In genomic region chr6:84465596-84465995, GRCm38 (mm10) we compare ENCODE assay signal across 21 mouse cellular contexts.
DNase-seq lines count a peak whose midpoint lies in the region; ATAC-seq and TF ChIP-seq lines count a peak whose summit lies in the region.
"Had no signal": no experiment of that assay in that cellular context is flagged by ENCODE, and none has a peak within 500 bp of the region (broad histone marks: within the 10 kb centered on the region; RNA-seq: fewer than 3 reads in every experiment).

No protein-coding gene starts in this region.

- no peak for TF ChIP-seq EP300 in liver, postnatal 0 days (IDR thresholded peaks at IDR 0.05; ENCODE audit: low read depth)

- DNase-seq in layer of hippocampus, adult 2 months (ENCODE audit: low spot score in 2 of 2), result no peak
- no peak for DNase-seq in layer of hippocampus, adult 9-10 months (ENCODE audit: low spot score)
- no peak for DNase-seq in liver, embryonic 11.5 days (ENCODE audit: low spot score)
- DNase-seq in liver, postnatal 0 days, result no peak
- no peak for DNase-seq in thymus, postnatal 10 days (ENCODE audit: low spot score in 2 of 2)
- no peak for DNase-seq in spleen, adult 12 weeks (ENCODE audit: low spot score)
- no peak for DNase-seq in thymus, postnatal 25 days
- DNase-seq: adrenal gland, postnatal 25 days; gastrocnemius, postnatal 10 days; heart, adult 18-20 months; heart, postnatal 14 days; kidney, adult 18-20 months; kidney, postnatal 10 days; lung, adult 18-20 months; right cerebral cortex, postnatal 14 days; spleen, adult 18-20 months; thymus, postnatal 14 days had no signal

- H3K9me3 ChIP-seq in liver, embryonic 11.5 days (ENCODE audit: control insufficient read depth, low read length), result no peaks in the 10 kb centered on the region
- no peaks in the 10 kb centered on the region for H3K9me3 ChIP-seq in liver, postnatal 0 days (ENCODE audit: low read length)
- H3K9me3 ChIP-seq: embryonic facial prominence, embryonic 10.5 days; heart, embryonic 13.5 days; midbrain, embryonic 15.5 days; neural tube, embryonic 12.5 days had no signal

- H3K36me3 ChIP-seq in liver, embryonic 11.5 days (ENCODE audit: control insufficient read depth, insufficient read depth, low read length), result no peaks in the 10 kb centered on the region
- no peaks in the 10 kb centered on the region for H3K36me3 ChIP-seq in liver, postnatal 0 days (replicated peaks; ENCODE audit: insufficient read depth, low read length)
- H3K36me3 ChIP-seq: embryonic facial prominence, embryonic 10.5 days; heart, embryonic 13.5 days; midbrain, embryonic 15.5 days; neural tube, embryonic 12.5 days had no signal

- H3K4me3 ChIP-seq in layer of hippocampus, adult 2 months, result no peak overlapping the region
- H3K4me3 ChIP-seq in liver, embryonic 11.5 days (ENCODE audit: low read depth, low read length), result no peak overlapping the region
- no peak overlapping the region for H3K4me3 ChIP-seq in liver, postnatal 0 days (ENCODE audit: low read depth, low read length)
- H3K4me3 ChIP-seq: embryonic facial prominence, embryonic 10.5 days; heart, embryonic 13.5 days; midbrain, embryonic 15.5 days; neural tube, embryonic 12.5 days had no signal

- no peak overlapping the region for H3K4me2 ChIP-seq in liver, embryonic 11.5 days
- H3K4me2 ChIP-seq in liver, postnatal 0 days (ENCODE audit: low read depth, low read length), result no peak overlapping the region
- H3K4me2 ChIP-seq: heart, embryonic 13.5 days; midbrain, embryonic 15.5 days; neural tube, embryonic 12.5 days had no signal

- no peak for TF ChIP-seq CTCF in layer of hippocampus, adult 2 months (conservative IDR thresholded peaks at IDR 0.05)
- no peak for TF ChIP-seq CTCF in liver, postnatal 0 days (IDR thresholded peaks at IDR 0.05; ENCODE audit: low read depth)

- H3K9ac ChIP-seq in liver, embryonic 11.5 days (ENCODE audit: low read depth, low read length), result no peak overlapping the region
- H3K9ac ChIP-seq in liver, postnatal 0 days (replicated peaks), result no peak overlapping the region
- H3K9ac ChIP-seq: heart, embryonic 13.5 days; midbrain, embryonic 15.5 days; neural tube, embryonic 12.5 days had no signal

- ATAC-seq in liver, embryonic 11.5 days (replicated peaks; ENCODE audit: low FRiP score), result peak; percentile 75
- peak; percentile 62 for ATAC-seq in liver, postnatal 0 days
- ATAC-seq: midbrain, embryonic 15.5 days had no signal

- H3K27ac ChIP-seq in layer of hippocampus, adult 2 months, result peak overlapping the region; percentile 28; the same call in 1 of the 2 replicates
- H3K27ac ChIP-seq in liver, embryonic 11.5 days (ENCODE audit: low read depth, low read length), result no peak overlapping the region
- no peak overlapping the region for H3K27ac ChIP-seq in liver, postnatal 0 days (ENCODE audit: low read depth)
- H3K27ac ChIP-seq: embryonic facial prominence, embryonic 10.5 days; heart, embryonic 13.5 days; midbrain, embryonic 15.5 days; neural tube, embryonic 12.5 days had no signal

- WGBS in liver, embryonic 11.5 days, result 61% methylated on average over 5 of the region's 5 CpGs
- 60% methylated on average over 5 of the region's 5 CpGs for WGBS in liver, postnatal 0 days (ENCODE audit: insufficient replicate concordance)

- no peaks in the 10 kb centered on the region for H3K27me3 ChIP-seq in liver, embryonic 11.5 days (replicated peaks; ENCODE audit: control insufficient read depth, insufficient read depth, low read length)
- H3K27me3 ChIP-seq in liver, postnatal 0 days (ENCODE audit: insufficient read depth, low read length), result no peaks in the 10 kb centered on the region
- H3K27me3 ChIP-seq: midbrain, embryonic 15.5 days; neural tube, embryonic 12.5 days had no signal

- no peaks in the 10 kb centered on the region; the same call in 1 of the 2 replicates for H3K4me1 ChIP-seq in liver, embryonic 11.5 days (replicated peaks; ENCODE audit: control insufficient read depth, insufficient read depth, low read length)
- no peaks in the 10 kb centered on the region for H3K4me1 ChIP-seq in liver, postnatal 0 days (ENCODE audit: insufficient read depth)
- H3K4me1 ChIP-seq: embryonic facial prominence, embryonic 10.5 days; heart, embryonic 13.5 days; midbrain, embryonic 15.5 days; neural tube, embryonic 12.5 days had no signal
